Mouse (Mus musculus) MEL (cell line): Measurements from ENCODE around the gene Mea1. TPM values are rescaled to one million over a fixed set of nuclear protein-coding genes. Genes with fewer than 3 reads are reported as not detected.

Experiments used
- DNase-seq: peaks from one replicate; pipeline ENCODE4 v3.0.0; 2011; ENCODE audit warnings: low read depth, low spot score
- H3K27ac ChIP-seq: 2 replicates; pipeline ENCODE4 v1.5.1; 2012; ENCODE audit warnings: low read depth, mild to moderate bottlenecking, control low read depth, low read length, moderate library complexity; ENCODE audit not compliant: control insufficient read depth
- H3K27me3 ChIP-seq, 2 experiments: fragments of 150-350 bp in 1 of 2; sonication (generic) in 1 of 2; 2 replicates each; pipeline ENCODE4 v1.6.1; 2012; ENCODE audit warnings: low read length in 2 of 2, mild to moderate bottlenecking in 2 of 2, improper control_type of control experiment in 1 of 2, moderate library complexity in 1 of 2; ENCODE audit not compliant: insufficient read depth in 2 of 2, control insufficient read depth in 1 of 2
- H3K36me3 ChIP-seq, 2 experiments: 2 replicates each; pipeline ENCODE4 v1.6.1; 2012 to 2014; ENCODE audit warnings: low read length in 2 of 2, improper control_type of control experiment in 1 of 2, inconsistent platforms in 1 of 2, mild to moderate bottlenecking in 1 of 2; ENCODE audit not compliant: insufficient read depth in 2 of 2, control insufficient read depth in 1 of 2
- H3K4me1 ChIP-seq, 2 experiments: fragments of 150-350 bp in 1 of 2; sonication (generic) in 1 of 2; 2 replicates each; pipeline ENCODE4 v1.6.1; 2012; ENCODE audit warnings: low read length in 2 of 2, improper control_type of control experiment in 1 of 2, mild to moderate bottlenecking in 1 of 2; ENCODE audit not compliant: insufficient read depth in 2 of 2, control insufficient read depth in 1 of 2
- H3K4me3 ChIP-seq, 2 experiments: fragments of 150-350 bp in 1 of 2; sonication (generic) in 1 of 2; 2 replicates each; pipeline ENCODE4 v1.5.1; 2012; ENCODE audit warnings: low read depth in 2 of 2, low read length in 2 of 2, mild to moderate bottlenecking in 2 of 2, moderate library complexity in 2 of 2, control low read depth in 1 of 2, improper control_type of control experiment in 1 of 2; ENCODE audit not compliant: control insufficient read depth in 1 of 2, insufficient read depth in 1 of 2
- H3K79me2 ChIP-seq: 2 replicates; pipeline ENCODE4 v1.6.1; 2012; ENCODE audit warnings: mild to moderate bottlenecking, low read length, moderate library complexity; ENCODE audit not compliant: control insufficient read depth, poor library complexity, insufficient read depth
- H3K9ac ChIP-seq: 2 replicates; pipeline ENCODE4 v1.6.1; 2012; ENCODE audit warnings: low read depth, mild to moderate bottlenecking, control low read depth, low read length, moderate library complexity; ENCODE audit not compliant: control insufficient read depth, poor library complexity, severe bottlenecking
- H3K9me3 ChIP-seq: fragments of 150-350 bp; sonication (generic); replicated peaks from 2 replicates; pipeline ENCODE4 v1.6.1; 2012; ENCODE audit warnings: mild to moderate bottlenecking, low read length, improper control_type of control experiment, moderate library complexity; ENCODE audit not compliant: insufficient read depth
- CHD2 ChIP-seq: IDR thresholded peaks from 2 replicates; pipeline ENCODE4 v1.6.1; 2011; ENCODE audit warnings: low read length, improper control_type of control experiment
- CTCF ChIP-seq, 3 experiments: IDR thresholded peaks in 2 of 3; conservative IDR thresholded peaks in 1 of 3; 2 replicates each; pipeline ENCODE4 v1.5.1; 2011 to 2012; ENCODE audit warnings: low read length in 3 of 3, low read depth in 2 of 3, mild to moderate bottlenecking in 2 of 3, improper control_type of control experiment in 1 of 3, inconsistent platforms in 1 of 3, mixed read lengths in 1 of 3, moderate library complexity in 1 of 3; ENCODE audit not compliant: control insufficient read depth in 1 of 3, insufficient read depth in 1 of 3, poor library complexity in 1 of 3, severe bottlenecking in 1 of 3
- ELF1 ChIP-seq: IDR thresholded peaks from 2 replicates; pipeline ENCODE4 v1.6.1; 2014; ENCODE audit warnings: low read depth, mild to moderate bottlenecking, inconsistent platforms, low read length, improper control_type of control experiment, moderate library complexity
- GABPA ChIP-seq: IDR thresholded peaks from 2 replicates; pipeline ENCODE4 v1.6.1; 2012; ENCODE audit warnings: low read depth, mild to moderate bottlenecking, inconsistent platforms, low read length, improper control_type of control experiment, moderate library complexity
- GATA1 ChIP-seq: IDR thresholded peaks from 2 replicates; pipeline ENCODE4 v1.6.1; 2011; ENCODE audit warnings: low read depth, low read length, improper control_type of control experiment
- JUND ChIP-seq: IDR thresholded peaks from 2 replicates; pipeline ENCODE4 v1.6.1; 2011; ENCODE audit warnings: low read depth, mild to moderate bottlenecking, improper control_type of control experiment, low read length
- KAT2A ChIP-seq: conservative IDR thresholded peaks from 2 replicates; pipeline ENCODE4 v1.6.1; 2012; ENCODE audit warnings: low read depth, low read length, improper control_type of control experiment, inconsistent platforms
- MAX ChIP-seq: IDR thresholded peaks from 2 replicates; pipeline ENCODE4 v1.6.1; 2011; ENCODE audit warnings: low read length, improper control_type of control experiment
- MEF2A ChIP-seq: IDR thresholded peaks from 2 replicates; pipeline ENCODE4 v1.6.1; 2014; ENCODE audit warnings: low read depth, mild to moderate bottlenecking, inconsistent platforms, low read length, improper control_type of control experiment; ENCODE audit not compliant: poor library complexity, insufficient replicate concordance, severe bottlenecking; ENCODE audit errors: extremely low read depth
- MYB ChIP-seq: IDR thresholded peaks from 2 replicates; pipeline ENCODE4 v1.6.1; 2011; ENCODE audit warnings: mild to moderate bottlenecking, low read depth, low read length, improper control_type of control experiment
- MYC ChIP-seq: IDR thresholded peaks from 2 replicates; pipeline ENCODE4 v1.6.1; 2011; ENCODE audit warnings: low read depth, mild to moderate bottlenecking, low read length, improper control_type of control experiment, moderate library complexity
- NRF1 ChIP-seq: IDR thresholded peaks from 2 replicates; pipeline ENCODE4 v1.6.1; 2014; ENCODE audit warnings: low read depth, mild to moderate bottlenecking, inconsistent platforms, low read length, improper control_type of control experiment, moderate library complexity; ENCODE audit not compliant: poor library complexity, insufficient read depth, severe bottlenecking
- POLR2AphosphoS2 ChIP-seq: IDR thresholded peaks from 2 replicates; pipeline ENCODE4 v1.6.1; 2011; ENCODE audit warnings: low read length, improper control_type of control experiment
- POLR2AphosphoS5 ChIP-seq: IDR thresholded peaks from 2 replicates; pipeline ENCODE4 v1.6.1; 2012; ENCODE audit warnings: low read depth, borderline replicate concordance, mild to moderate bottlenecking, inconsistent platforms, low read length, moderate library complexity, mixed read lengths
- RAD21 ChIP-seq: IDR thresholded peaks from 2 replicates; pipeline ENCODE4 v1.6.1; 2011; ENCODE audit warnings: mild to moderate bottlenecking, low read depth, low read length, improper control_type of control experiment
- RCOR1 ChIP-seq: IDR thresholded peaks from 2 replicates; pipeline ENCODE4 v1.6.1; 2012; ENCODE audit warnings: low read depth, mild to moderate bottlenecking, inconsistent platforms, low read length, improper control_type of control experiment
- SIN3A ChIP-seq: IDR thresholded peaks from 2 replicates; pipeline ENCODE4 v1.6.1; 2012; ENCODE audit warnings: low read length, improper control_type of control experiment, inconsistent platforms
- SMC3 ChIP-seq: IDR thresholded peaks from 2 replicates; pipeline ENCODE4 v1.6.1; 2011; ENCODE audit warnings: low read depth, low read length, improper control_type of control experiment
- TAL1 ChIP-seq: IDR thresholded peaks from 2 replicates; pipeline ENCODE4 v1.6.1; 2012; ENCODE audit warnings: mild to moderate bottlenecking, inconsistent platforms, low read length, moderate library complexity, mixed read lengths
- TBP ChIP-seq: IDR thresholded peaks from 2 replicates; pipeline ENCODE4 v1.8.0; 2011; ENCODE audit warnings: low read depth, low read length, improper control_type of control experiment
- TCF12 ChIP-seq: IDR thresholded peaks from 2 replicates; pipeline ENCODE4 v1.6.1; 2014; ENCODE audit warnings: low read depth, mild to moderate bottlenecking, inconsistent platforms, low read length, improper control_type of control experiment, moderate library complexity
- UBTF ChIP-seq: IDR thresholded peaks from 2 replicates; pipeline ENCODE4 v1.6.1; 2012; ENCODE audit warnings: low read depth, mild to moderate bottlenecking, inconsistent platforms, low read length, improper control_type of control experiment, moderate library complexity, borderline replicate concordance; ENCODE audit not compliant: insufficient read depth
- ZKSCAN1 ChIP-seq: IDR thresholded peaks from 2 replicates; pipeline ENCODE4 v1.6.1; 2012; ENCODE audit warnings: low read depth, mild to moderate bottlenecking, inconsistent platforms, low read length, improper control_type of control experiment, moderate library complexity
- ZNF384 ChIP-seq: IDR thresholded peaks from 2 replicates; pipeline ENCODE4 v1.6.1; 2012; ENCODE audit warnings: low read depth, mild to moderate bottlenecking, inconsistent platforms, low read length, improper control_type of control experiment
- polyA plus RNA-seq, 2 experiments: library from polyadenylated mRNA; stranded (reverse) in 1 of 2; unstranded in 1 of 2; fragments of >175 nt in 1 of 2; fragments of >200 nt in 1 of 2; gene quantifications; 2 replicates each; pipeline versions ENCODE4 v1.2.1 to v1.2.4; 2012; ENCODE audit warnings: low replicate concordance in 2 of 2, low read depth in 1 of 2; ENCODE audit not compliant: insufficient read length in 2 of 2, insufficient read depth in 1 of 2, missing spikeins in 1 of 2
- total RNA-seq: library from RNA; depleted of rRNA; stranded (reverse); fragments of 300-350 nt; gene quantifications from 2 replicates; pipeline ENCODE4 v1.2.3, GENCODE M21; 2012

Gene Mea1
- total and polyA plus RNA-seq, 3 experiments, result 84.0 to 124 TPM; not detected in 1

- Histone ChIP-seq H3K9me3 (no peaks in the 10 kb centered on the region), H3K4me3 (no peak overlapping the region), H3K27me3 (no peaks in the 10 kb centered on the region), H3K4me1 (no peaks in the 10 kb centered on the region), H3K27ac (no peak overlapping the region), H3K79me2 (no peaks in the 10 kb centered on the region), H3K9ac (no peak overlapping the region), H3K36me3 (no peaks in the 10 kb centered on the region)
- DNase-seq, result no peak
- TF ChIP-seq SMC3 (no peak), POLR2AphosphoS2 (no peak), MAX (no peak)
These were observed 47.4 kb downstream of the Mea1 start for GRCm38 (mm10) chr17:46725731-46726645.

- no peak overlapping the region for H3K9ac ChIP-seq
- no peak for DNase-seq
- H3K27me3 ChIP-seq, result no peaks in the 10 kb centered on the region
- no peaks in the 10 kb centered on the region for H3K4me1 ChIP-seq
- no peak overlapping the region for H3K4me3 ChIP-seq
- H3K79me2 ChIP-seq, result no peaks in the 10 kb centered on the region
- TF ChIP-seq MEF2A (no peak), TBP (0 out of 2 replicates have a peak, but pooled peaks have one; percentile 62), UBTF (no peak), KAT2A (no peak), POLR2AphosphoS2 (no peak)
- no peak overlapping the region for H3K27ac ChIP-seq
- no peaks in the 10 kb centered on the region for H3K36me3 ChIP-seq
- no peaks in the 10 kb centered on the region for H3K9me3 ChIP-seq
These were observed 48.7 kb downstream of the Mea1 start for GRCm38 (mm10) chr17:46727271-46727670.

GRCm38 (mm10) chr17:46728021-46728420, 49.4 kb downstream of the Mea1 start:
- Histone ChIP-seq H3K9ac (no peak overlapping the region), H3K9me3 (no peaks in the 10 kb centered on the region), H3K27me3 (no peaks in the 10 kb centered on the region), H3K36me3 (no peaks in the 10 kb centered on the region), H3K4me3 (no peak overlapping the region), H3K79me2 (no peaks in the 10 kb centered on the region), H3K4me1 (no peaks in the 10 kb centered on the region), H3K27ac (no peak overlapping the region)
- DNase-seq, result peak; percentile 41
- no peak for TF ChIP-seq SIN3A
- no peak for TF ChIP-seq TBP
- no peak for TF ChIP-seq TCF12
- peak; percentile 58; the same call in 1 of the 2 replicates for TF ChIP-seq ZNF384
- TF ChIP-seq SMC3, result peak; percentile 55
- no peak for TF ChIP-seq MYC
- no peak for TF ChIP-seq KAT2A
- no peak for TF ChIP-seq ZKSCAN1
- TF ChIP-seq GABPA, result no peak
- no peak for TF ChIP-seq JUND
- no peak for TF ChIP-seq ELF1
- TF ChIP-seq MEF2A, result no peak
- peak; percentile 54 to 59 (median 54) for TF ChIP-seq CTCF (IDR thresholded peaks at IDR 0.05 in 2 of 3, conservative IDR thresholded peaks at IDR 0.05 in 1 of 3; ENCODE audit: control insufficient read depth in 1 of 3, insufficient read depth in 1 of 3, low read depth in 2 of 3, low read length in 3 of 3, poor library complexity in 1 of 3, severe bottlenecking in 1 of 3)
- TF ChIP-seq MYB, result no peak
- no peak for TF ChIP-seq GATA1
- TF ChIP-seq NRF1, result no peak
- no peak for TF ChIP-seq RCOR1
- no peak for TF ChIP-seq POLR2AphosphoS5
- no peak for TF ChIP-seq TAL1
- no peak for TF ChIP-seq CHD2
- TF ChIP-seq RAD21, result peak; percentile 31
